Mouse (Mus musculus): ENCODE data around the gene Nufip2.
"Not testable (repeated sequence)": the region's sequence is repeated elsewhere in the genome, so short reads cannot be mapped to it uniquely, and the experiment has no call there.

The Nufip2 gene

GRCm38 (mm10) chr11:77709039-77709438, 23.1 kb downstream of the Nufip2 start:
- no peak for DNase-seq (ENCODE audit: low read depth, low spot score)

GRCm38 (mm10) chr11:77713736-77714135, 27.8 kb downstream of the Nufip2 start:
- DNase-seq (ENCODE audit: low read depth, low spot score): no peak

- no peak for DNase-seq (ENCODE audit: low read depth, low spot score)
These were observed 33.1 kb downstream of the Nufip2 start for GRCm38 (mm10) chr11:77719055-77719454.

- DNase-seq (ENCODE audit: low read depth, low spot score): no peak
These were observed 35.4 kb downstream of the Nufip2 start for GRCm38 (mm10) chr11:77721389-77721788.

- no peak for DNase-seq (ENCODE audit: low read depth, low spot score)
These were observed 38.8 kb downstream of the Nufip2 start for GRCm38 (mm10) chr11:77724766-77725165.

GRCm38 (mm10) chr11:77725183-77725582, 39.2 kb downstream of the Nufip2 start, which contains the start of gene Cryba1:
Cryba1 (minus strand) TSS chr11:77725283.
- no peak for DNase-seq (ENCODE audit: low read depth, low spot score)

GRCm38 (mm10) chr11:77728587-77728986, 42.6 kb downstream of the Nufip2 start:
- no peak for DNase-seq (ENCODE audit: low read depth, low spot score)

GRCm38 (mm10) chr11:77737289-77737688, 51.3 kb downstream of the Nufip2 start:
- peak; percentile 74 for DNase-seq (ENCODE audit: low read depth, low spot score)

- DNase-seq (ENCODE audit: low read depth, low spot score): no peak
These were observed 52.6 kb downstream of the Nufip2 start for GRCm38 (mm10) chr11:77738555-77738954.

GRCm38 (mm10) chr11:77743966-77744365, 58.0 kb downstream of the Nufip2 start:
- DNase-seq (ENCODE audit: low read depth, low spot score): no peak

GRCm38 (mm10) chr11:77746652-77747051, 60.7 kb downstream of the Nufip2 start:
- DNase-seq (ENCODE audit: low read depth, low spot score): no peak

- not testable (repeated sequence) for DNase-seq (ENCODE audit: low read depth, low spot score)
These were observed 61.1 kb downstream of the Nufip2 start for GRCm38 (mm10) chr11:77747103-77747502.

GRCm38 (mm10) chr11:77748996-77749395, 63.0 kb downstream of the Nufip2 start:
- DNase-seq (ENCODE audit: low read depth, low spot score): no peak

GRCm38 (mm10) chr11:77752525-77752924, 66.6 kb downstream of the Nufip2 start:
- peak; percentile 57 for DNase-seq (ENCODE audit: low read depth, low spot score)

GRCm38 (mm10) chr11:77753469-77753868, 67.5 kb downstream of the Nufip2 start:
- peak; percentile 46 for DNase-seq (ENCODE audit: low read depth, low spot score)

- DNase-seq (ENCODE audit: low read depth, low spot score): no peak
These were observed 74.1 kb downstream of the Nufip2 start for GRCm38 (mm10) chr11:77760031-77760430.

- no peak for DNase-seq (ENCODE audit: low read depth, low spot score)
These were observed 77.1 kb downstream of the Nufip2 start, which contains the start of gene Myo18a for GRCm38 (mm10) chr11:77762783-77763672. Myo18a (plus strand) TSS chr11:77763246.

GRCm38 (mm10) chr11:77763673-77764340, 77.9 kb downstream of the Nufip2 start:
- DNase-seq (ENCODE audit: low read depth, low spot score): no peak

GRCm38 (mm10) chr11:77764694-77765458, 78.9 kb downstream of the Nufip2 start:
- no peak for DNase-seq (ENCODE audit: low read depth, low spot score)

- no peak for DNase-seq (ENCODE audit: low read depth, low spot score)
These were observed 79.5 kb downstream of the Nufip2 start for GRCm38 (mm10) chr11:77765459-77765777.

- no peak for DNase-seq (ENCODE audit: low read depth, low spot score)
These were observed 80.5 kb downstream of the Nufip2 start for GRCm38 (mm10) chr11:77766351-77767001.
